Mouse (Mus musculus): Measurements from ENCODE around the gene Lgi4. TPM values are rescaled to one million over a fixed set of nuclear protein-coding genes. Genes with fewer than 3 reads are reported as not detected.

Lgi4 gene
- polyA plus RNA-seq (2015; fragmentation: Nextera tagmentation; extraction: Ambion mirVana) = 0.19 and 0.22 TPM in 2 replicates

DNA sequence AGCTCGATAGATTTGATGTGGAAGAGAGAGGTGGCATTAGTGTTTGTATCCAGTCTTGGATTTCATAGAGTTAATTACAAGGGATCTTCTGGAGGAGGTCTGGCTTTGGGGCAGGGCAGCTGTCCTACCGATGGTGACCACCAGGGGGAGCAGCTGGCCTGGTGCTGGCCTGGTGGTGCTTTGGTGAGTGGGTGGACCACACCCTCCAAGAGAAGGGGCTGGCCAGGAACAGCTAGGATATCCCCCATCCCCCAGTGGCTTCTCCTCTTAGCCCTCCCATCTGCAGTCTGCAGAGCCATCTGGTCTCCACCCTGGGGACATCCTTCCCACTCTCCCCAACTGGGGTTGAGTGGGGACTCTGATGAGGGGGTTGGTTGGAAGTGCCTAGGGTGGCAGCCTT lies at the start of gene Lgi4:
Lgi4 (plus strand) TSS at position 235 of the 400 bp plus-strand sequence.
- Histone ChIP-seq H3K4me1 (0 out of 2 replicates have a peak, but pooled peaks cover 3% of the 10 kb centered on the region), H3K9ac (no peak within 1 kb of the TSS), H3K27ac (no peak within 1 kb of the TSS), H3K9me3 (no peaks in the 10 kb centered on the region), H3K4me2 (no peak within 1 kb of the TSS), H3K36me3 (replicated peaks) (no peaks in the 10 kb centered on the region), H3K27me3 (replicated peaks) (peaks cover 8% of the 10 kb centered on the region), H3K4me3 (no peak within 1 kb of the TSS)
- 0 out of 2 replicates have a peak, but pooled peaks have one; percentile 7 for ATAC-seq (replicated peaks)
- 3% methylated on average over 2 of the region's 2 CpGs for WGBS

DNA sequence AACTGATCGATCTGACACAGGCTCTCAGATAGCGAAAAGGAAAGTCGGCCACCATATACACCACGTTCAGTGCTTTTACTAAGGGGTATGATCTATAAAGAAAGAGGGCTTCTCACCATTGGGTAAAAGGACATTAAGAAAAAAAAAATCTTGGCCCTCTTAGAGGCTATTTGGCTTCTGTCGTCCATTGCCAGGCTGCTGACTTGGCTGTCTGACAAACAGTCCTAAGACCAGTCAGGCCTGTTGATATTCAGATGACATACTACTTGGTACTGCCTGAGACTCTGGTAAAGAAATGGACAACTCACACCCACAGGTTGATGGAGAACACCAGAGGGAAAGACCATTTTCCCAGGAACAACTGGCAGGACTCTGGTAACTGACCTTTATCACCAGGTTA lies 46.2 kb upstream of the Lgi4 start:
- no peak overlapping the region for H3K27ac ChIP-seq
- peaks cover 4% of the 10 kb centered on the region; the same call in 1 of the 2 replicates for H3K4me1 ChIP-seq
- H3K4me3 ChIP-seq = no peak overlapping the region
- H3K9ac ChIP-seq = no peak overlapping the region
- WGBS = 74% methylated on average over 5 of the region's 5 CpGs
- no peaks in the 10 kb centered on the region for H3K27me3 ChIP-seq (replicated peaks)
- no peaks in the 10 kb centered on the region for H3K36me3 ChIP-seq (replicated peaks)
- H3K9me3 ChIP-seq = no peaks in the 10 kb centered on the region
- no peak overlapping the region for H3K4me2 ChIP-seq
- ATAC-seq (replicated peaks) = no peak

DNA sequence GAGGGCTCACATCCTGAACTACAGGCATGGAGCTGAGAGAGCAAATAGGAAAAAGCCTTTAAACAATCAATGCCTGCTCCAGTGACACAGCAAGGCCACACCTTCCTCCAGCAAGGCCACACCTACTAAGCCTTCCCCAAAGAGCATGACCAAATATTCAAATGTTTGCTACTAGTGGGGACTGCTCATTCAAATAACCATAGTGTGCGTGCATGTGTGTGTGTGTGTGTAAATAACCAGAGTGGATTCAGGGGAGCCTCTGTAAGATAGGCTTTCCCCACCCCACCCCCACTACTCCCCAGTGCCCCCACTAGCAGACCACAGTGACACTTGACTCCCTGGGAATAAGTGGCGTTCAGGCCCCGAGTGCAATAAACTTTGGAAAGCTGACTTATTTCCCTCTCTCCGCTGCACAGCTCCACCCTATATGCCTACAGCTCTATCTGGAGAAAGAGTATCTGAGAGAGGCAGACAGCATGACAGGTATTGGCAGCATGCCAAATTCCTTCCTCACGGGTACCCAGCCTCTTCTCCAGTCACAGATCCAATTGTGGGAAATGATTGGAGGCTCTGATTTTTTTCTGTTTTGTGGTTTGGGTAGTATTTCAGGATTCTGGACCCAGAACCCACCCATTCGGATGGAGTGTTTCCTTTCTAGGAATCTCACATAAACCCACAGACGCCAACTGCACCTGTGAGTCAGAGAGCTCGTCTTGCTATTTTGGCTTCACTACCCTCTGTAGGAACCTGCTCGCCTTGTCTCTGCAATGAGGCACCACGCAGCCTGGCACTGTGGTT lies 41.8 kb upstream of the Lgi4 start:
- WGBS = 64% methylated on average over 10 of the region's 10 CpGs
- Histone ChIP-seq H3K36me3 (replicated peaks) (no peaks in the 10 kb centered on the region), H3K4me2 (no peak overlapping the region), H3K27ac (no peak overlapping the region), H3K4me3 (no peak overlapping the region), H3K9ac (no peak overlapping the region), H3K4me1 (peaks cover 4% of the 10 kb centered on the region; the same call in 1 of the 2 replicates), H3K9me3 (no peaks in the 10 kb centered on the region), H3K27me3 (replicated peaks) (no peaks in the 10 kb centered on the region)
- ATAC-seq (replicated peaks) = no peak

DNA sequence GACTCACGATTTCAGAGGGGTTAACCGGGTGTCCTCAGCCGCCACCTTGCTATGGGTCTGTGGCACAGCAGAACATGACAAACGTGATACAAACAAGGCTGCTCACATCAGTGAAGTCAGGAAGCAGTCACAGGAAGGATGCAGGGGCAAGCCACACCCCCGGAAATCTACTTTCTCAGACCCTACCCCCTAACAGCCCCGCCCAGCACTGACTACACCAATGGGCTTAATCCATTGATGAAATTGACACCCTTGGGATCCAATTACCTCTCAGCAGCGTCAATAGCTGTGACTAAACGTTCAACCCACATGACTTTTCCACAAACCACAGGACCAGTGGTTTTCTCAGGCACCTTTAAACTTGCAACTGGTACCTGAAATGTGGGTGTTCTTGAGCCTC lies 30.5 kb upstream of the Lgi4 start:
- Histone ChIP-seq H3K9ac (no peak overlapping the region), H3K9me3 (no peaks in the 10 kb centered on the region), H3K4me1 (no peaks in the 10 kb centered on the region), H3K27ac (no peak overlapping the region), H3K36me3 (replicated peaks) (no peaks in the 10 kb centered on the region), H3K4me3 (no peak overlapping the region), H3K27me3 (replicated peaks) (no peaks in the 10 kb centered on the region), H3K4me2 (no peak overlapping the region)
- 82% methylated on average over 8 of the region's 8 CpGs for WGBS
- no peak for ATAC-seq (replicated peaks)

DNA sequence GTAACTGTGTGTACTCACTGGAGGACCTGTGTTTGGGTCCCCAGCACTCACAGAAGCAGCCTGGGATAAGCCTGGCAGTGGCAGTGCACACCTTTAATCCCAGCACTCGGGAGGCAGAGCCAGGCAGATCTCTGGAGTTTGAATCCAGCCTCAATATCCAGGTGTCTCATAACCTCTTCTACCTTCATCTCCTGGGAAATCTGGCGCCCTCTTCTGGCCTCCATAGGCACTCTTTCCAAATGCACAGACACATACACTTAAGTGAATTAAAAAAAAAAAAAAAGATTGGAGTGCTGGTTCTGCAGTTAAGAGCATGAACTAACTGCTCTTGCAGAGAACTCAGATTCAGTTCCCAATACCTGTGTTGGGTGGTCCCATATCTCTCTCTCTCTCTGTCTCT lies 28.4 kb upstream of the Lgi4 start:
- Histone ChIP-seq H3K4me2 (no peak overlapping the region), H3K9ac (no peak overlapping the region), H3K9me3 (no peaks in the 10 kb centered on the region), H3K36me3 (replicated peaks) (no peaks in the 10 kb centered on the region), H3K4me3 (no peak overlapping the region), H3K27ac (no peak overlapping the region), H3K27me3 (replicated peaks) (no peaks in the 10 kb centered on the region), H3K4me1 (no peaks in the 10 kb centered on the region)
- WGBS = 65% methylated on average over 2 of the region's 2 CpGs
- ATAC-seq (replicated peaks) = no peak

DNA sequence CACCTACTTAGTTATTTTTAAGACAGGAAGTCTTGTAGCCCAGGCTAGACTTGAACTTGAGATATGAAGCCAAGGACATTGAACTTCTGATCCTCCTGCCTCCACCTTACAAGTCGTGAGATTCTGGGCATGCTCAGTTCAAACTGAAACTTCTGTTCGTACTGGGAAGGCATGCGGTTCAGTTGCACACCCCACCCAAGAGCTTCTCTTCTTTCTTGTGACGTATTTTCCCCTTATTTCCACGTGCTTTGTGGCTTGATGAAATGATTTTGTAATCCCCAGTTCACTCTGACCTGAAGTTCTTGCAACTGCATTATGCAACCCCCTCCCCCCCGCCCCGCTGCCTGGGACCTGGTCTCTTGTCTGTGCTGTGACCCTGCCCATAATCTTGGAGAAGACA lies 27.4 kb upstream of the Lgi4 start:
- no peaks in the 10 kb centered on the region for H3K27me3 ChIP-seq (replicated peaks)
- no peak for ATAC-seq (replicated peaks)
- WGBS = 80% methylated on average over 7 of the region's 7 CpGs
- H3K4me3 ChIP-seq = no peak overlapping the region
- H3K9ac ChIP-seq = no peak overlapping the region
- H3K36me3 ChIP-seq (replicated peaks) = no peaks in the 10 kb centered on the region
- H3K9me3 ChIP-seq = no peaks in the 10 kb centered on the region
- H3K27ac ChIP-seq = no peak overlapping the region
- H3K4me2 ChIP-seq = no peak overlapping the region
- no peaks in the 10 kb centered on the region for H3K4me1 ChIP-seq

DNA sequence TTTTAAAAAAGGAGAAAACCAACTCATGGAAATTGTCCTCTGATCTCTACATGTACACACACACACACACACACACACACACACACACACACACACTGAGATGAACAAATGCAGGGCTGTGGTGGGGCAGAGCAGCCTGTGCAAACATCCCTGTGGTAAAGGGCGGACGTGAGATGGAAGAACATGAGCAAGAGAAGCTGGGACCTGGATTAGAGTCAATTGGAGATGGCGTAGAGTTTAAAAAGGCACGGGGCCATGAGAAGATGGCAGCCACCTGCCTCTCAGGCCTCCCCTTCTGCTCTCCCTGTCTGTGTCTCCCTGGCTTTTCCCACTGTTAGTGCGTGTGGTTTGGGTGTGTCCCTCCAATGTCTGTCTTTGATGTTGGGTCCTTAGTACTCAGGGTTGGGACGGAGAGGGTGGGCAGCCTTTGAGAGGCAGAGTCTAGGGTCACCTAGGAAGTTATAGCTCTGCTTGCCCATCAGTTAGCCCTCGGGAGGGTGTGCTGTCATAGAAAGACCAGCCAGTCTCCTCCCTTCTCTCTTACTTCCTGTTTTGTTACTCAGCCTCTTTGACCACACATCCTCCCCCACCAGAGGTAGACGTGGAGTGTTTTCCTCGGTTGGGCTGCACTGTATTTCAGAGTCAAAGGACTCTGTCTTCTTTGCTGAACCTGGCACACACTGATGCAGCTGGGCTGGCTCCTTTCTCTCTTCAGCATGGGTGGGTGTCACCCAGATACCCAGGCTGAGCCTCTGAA lies 25.6 kb upstream of the Lgi4 start:
- Histone ChIP-seq H3K4me3 (no peak overlapping the region), H3K4me2 (no peak overlapping the region), H3K36me3 (replicated peaks) (no peaks in the 10 kb centered on the region), H3K9me3 (no peaks in the 10 kb centered on the region), H3K27ac (no peak overlapping the region), H3K4me1 (no peaks in the 10 kb centered on the region), H3K9ac (no peak overlapping the region), H3K27me3 (replicated peaks) (no peaks in the 10 kb centered on the region)
- WGBS = 73% methylated on average over 9 of the region's 9 CpGs
- ATAC-seq (replicated peaks) = no peak

DNA sequence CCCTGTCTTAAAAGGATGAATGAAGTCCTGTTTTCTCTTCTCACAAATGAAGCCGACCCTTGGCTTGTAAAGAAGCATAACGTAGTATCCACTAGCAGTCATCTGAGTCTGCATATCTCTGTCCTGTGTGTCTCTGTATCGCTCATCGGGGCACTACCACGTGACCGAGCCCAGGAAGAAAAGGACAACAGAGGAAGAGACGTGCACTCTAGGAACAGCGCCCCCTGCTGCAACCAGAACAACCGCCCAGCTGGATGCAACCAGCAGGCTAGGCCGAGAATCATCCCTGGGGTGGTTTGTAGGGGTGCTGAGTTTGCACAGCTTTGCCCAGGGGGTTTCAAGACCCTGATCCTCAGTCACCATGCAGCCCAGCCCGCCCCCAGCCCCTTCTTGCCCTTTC lies 24.4 kb upstream of the Lgi4 start:
- H3K4me2 ChIP-seq = no peak overlapping the region
- no peak overlapping the region for H3K9ac ChIP-seq
- H3K9me3 ChIP-seq = no peaks in the 10 kb centered on the region
- ATAC-seq (replicated peaks) = no peak
- H3K4me1 ChIP-seq = no peaks in the 10 kb centered on the region
- H3K27me3 ChIP-seq (replicated peaks) = no peaks in the 10 kb centered on the region
- 57% methylated on average over 11 of the region's 11 CpGs for WGBS
- no peak overlapping the region for H3K27ac ChIP-seq
- no peaks in the 10 kb centered on the region for H3K36me3 ChIP-seq (replicated peaks)
- no peak overlapping the region for H3K4me3 ChIP-seq

DNA sequence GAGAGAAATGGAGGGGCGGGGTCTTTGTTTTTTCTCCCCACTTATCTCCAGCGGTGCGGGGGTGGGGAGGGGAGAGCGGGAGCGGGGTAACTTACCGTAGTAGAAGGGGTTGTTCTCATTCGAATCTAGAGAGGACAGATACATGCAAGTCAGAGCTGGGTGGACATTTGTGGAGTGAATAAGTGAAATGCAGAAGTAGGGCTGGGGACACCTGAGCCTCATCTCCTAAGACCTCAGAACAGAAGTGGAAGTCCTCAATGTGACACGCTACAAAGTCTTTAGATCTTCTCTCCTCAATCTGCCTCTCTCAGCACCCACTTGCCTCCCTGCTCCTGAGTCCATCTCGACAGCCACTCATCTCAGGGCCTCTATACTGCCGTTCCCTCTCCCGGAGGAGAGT lies 23.9 kb upstream of the Lgi4 start:
- no peak for ATAC-seq (replicated peaks)

DNA sequence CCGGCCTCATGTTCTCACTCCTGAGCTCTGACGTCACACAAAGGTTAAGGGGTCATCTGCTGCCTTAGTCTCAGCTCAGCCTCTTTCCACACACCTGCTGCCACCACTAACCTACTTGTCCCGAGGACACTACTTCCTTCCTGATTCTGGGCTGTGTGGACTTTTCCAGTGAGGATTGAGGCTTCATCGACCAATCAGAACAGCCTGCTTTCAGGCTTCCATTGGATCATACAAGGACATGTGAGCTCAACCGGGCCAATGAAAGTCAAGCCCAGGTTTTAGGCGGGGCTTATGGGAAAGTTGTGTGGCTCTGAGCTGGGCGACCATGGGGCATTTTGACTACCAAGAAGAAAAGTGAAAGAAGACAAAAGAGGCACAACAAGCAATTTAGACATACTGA lies 22.2 kb upstream of the Lgi4 start:
- Histone ChIP-seq H3K27me3 (replicated peaks) (peaks cover 13% of the 10 kb centered on the region), H3K27ac (no peak overlapping the region), H3K4me1 (no peaks in the 10 kb centered on the region), H3K9me3 (no peaks in the 10 kb centered on the region), H3K4me3 (no peak overlapping the region), H3K9ac (no peak overlapping the region), H3K36me3 (replicated peaks) (no peaks in the 10 kb centered on the region), H3K4me2 (no peak overlapping the region)
- ATAC-seq (replicated peaks) = no peak
- WGBS = 85% methylated on average over 7 of the region's 7 CpGs

More for the DNA sequence above, 23.9 kb upstream of the Lgi4 start:
- Histone ChIP-seq H3K4me1 (no peaks in the 10 kb centered on the region), H3K9ac (no peak overlapping the region), H3K27me3 (replicated peaks) (no peaks in the 10 kb centered on the region), H3K4me3 (no peak overlapping the region), H3K9me3 (no peaks in the 10 kb centered on the region), H3K36me3 (replicated peaks) (no peaks in the 10 kb centered on the region), H3K27ac (no peak overlapping the region), H3K4me2 (no peak overlapping the region)
- 85% methylated on average over 11 of the region's 11 CpGs for WGBS

DNA sequence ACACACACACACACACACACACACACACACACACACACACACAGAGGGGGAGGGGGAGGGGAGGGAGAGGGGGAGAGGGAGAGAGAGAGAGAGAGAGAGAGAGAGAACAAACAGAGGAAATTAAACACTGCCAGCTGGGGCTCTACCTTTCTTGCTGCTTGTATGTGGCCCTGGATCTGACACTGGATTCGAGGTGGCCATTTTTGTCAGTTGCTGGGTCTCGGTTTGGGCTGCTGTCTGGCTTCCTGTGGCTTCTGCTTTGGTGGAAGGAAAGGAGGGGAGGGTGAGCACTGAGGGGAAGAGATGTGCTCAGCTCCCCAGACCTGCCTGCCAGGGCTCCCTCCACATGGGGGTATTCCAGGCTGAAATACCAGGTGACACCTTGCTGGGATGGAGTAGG lies 21.5 kb upstream of the Lgi4 start:
- H3K4me1 ChIP-seq = peaks cover 3% of the 10 kb centered on the region; the same call in 1 of the 2 replicates
- H3K27ac ChIP-seq = no peak overlapping the region
- no peak overlapping the region for H3K9ac ChIP-seq
- no peaks in the 10 kb centered on the region for H3K36me3 ChIP-seq (replicated peaks)
- no peak for ATAC-seq (replicated peaks)
- H3K9me3 ChIP-seq = no peaks in the 10 kb centered on the region
- peaks cover 19% of the 10 kb centered on the region for H3K27me3 ChIP-seq (replicated peaks)
- H3K4me3 ChIP-seq = no peak overlapping the region
- H3K4me2 ChIP-seq = no peak overlapping the region
- WGBS = 76% methylated on average over 2 of the region's 2 CpGs

DNA sequence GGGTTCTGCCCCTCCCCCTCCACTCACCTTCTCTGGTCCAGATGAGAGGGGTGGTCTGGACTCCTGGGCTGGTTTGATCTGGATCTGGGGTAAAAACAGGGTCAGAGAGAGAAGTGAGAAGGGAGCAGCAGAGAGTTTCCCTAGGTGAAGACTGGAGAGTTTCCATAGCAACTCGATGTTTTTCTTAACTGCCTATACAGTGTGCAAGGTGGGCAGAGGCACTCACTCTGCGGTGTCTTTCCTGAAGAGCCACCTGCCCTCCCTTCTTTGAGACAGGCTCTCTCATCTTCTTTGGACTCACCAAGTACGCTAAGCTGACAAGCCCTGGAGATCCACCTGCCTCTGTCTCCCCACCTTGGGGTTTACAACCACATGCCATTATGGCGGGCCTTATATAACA lies 20.1 kb upstream of the Lgi4 start:
- H3K27ac ChIP-seq = no peak overlapping the region
- H3K9me3 ChIP-seq = no peaks in the 10 kb centered on the region
- no peak overlapping the region for H3K9ac ChIP-seq
- H3K36me3 ChIP-seq (replicated peaks) = no peaks in the 10 kb centered on the region
- 83% methylated on average over 4 of the region's 4 CpGs for whole genome bisulfite sequencing
- H3K27me3 ChIP-seq (replicated peaks) = peaks cover 30% of the 10 kb centered on the region
- H3K4me2 ChIP-seq = no peak overlapping the region
- ATAC-seq (replicated peaks) = no peak
- peaks cover 3% of the 10 kb centered on the region; the same call in 1 of the 2 replicates for H3K4me1 ChIP-seq
- no peak overlapping the region for H3K4me3 ChIP-seq

Data from midbrain, embryonic 15.5 days (tissue).